Mouse (Mus musculus) midbrain, embryonic 13.5 days (tissue): Measurements from ENCODE around the gene Reps1. TPM values are rescaled to one million over a fixed set of nuclear protein-coding genes. Genes with fewer than 3 reads are reported as not detected.
"Not testable (repeated sequence)": the region's sequence is repeated elsewhere in the genome, so short reads cannot be mapped to it uniquely, and the experiment has no call there.

ENCODE experiments used
- ATAC-seq: fragments of 200-750 bp; cut with Nextera tagmentation; 2 replicates; pipeline ENCODE4 v1.8.0; 2017; ENCODE audit warnings: mild to moderate bottlenecking, moderate TSS enrichment, moderate library complexity
- H3K27ac ChIP-seq: fragments of 300-500 bp; sonication (generic); 2 replicates; pipeline ENCODE4 v1.5.1; 2015; ENCODE audit warnings: inconsistent platforms, mild to moderate bottlenecking, moderate library complexity
- H3K27me3 ChIP-seq: fragments of 300-500 bp; sonication (generic); 2 replicates; pipeline ENCODE4 v1.6.1; 2015; ENCODE audit warnings: mild to moderate bottlenecking, inconsistent platforms
- H3K36me3 ChIP-seq: fragments of 300-500 bp; sonication (generic); 2 replicates; pipeline ENCODE4 v1.6.1; 2015; ENCODE audit warnings: mild to moderate bottlenecking, inconsistent platforms
- H3K4me1 ChIP-seq: fragments of 300-500 bp; sonication (generic); replicated peaks from 2 replicates; pipeline ENCODE4 v1.6.1; 2015; ENCODE audit warnings: inconsistent platforms
- H3K4me2 ChIP-seq: fragments of 300-500 bp; sonication (generic); replicated peaks from 2 replicates; pipeline ENCODE4 v1.6.1; 2015; ENCODE audit warnings: moderate library complexity, mild to moderate bottlenecking, inconsistent platforms
- H3K4me3 ChIP-seq: fragments of 300-500 bp; sonication (generic); replicated peaks from 2 replicates; pipeline ENCODE4 v1.5.1; 2015; ENCODE audit warnings: mild to moderate bottlenecking, inconsistent platforms
- H3K9ac ChIP-seq: fragments of 300-500 bp; sonication (generic); replicated peaks from 2 replicates; pipeline ENCODE4 v1.6.1; 2015; ENCODE audit warnings: mild to moderate bottlenecking, inconsistent platforms
- H3K9me3 ChIP-seq: fragments of 300-500 bp; sonication (generic); 2 replicates; pipeline ENCODE4 v1.6.1; 2016; ENCODE audit warnings: mild to moderate bottlenecking, inconsistent platforms
- WGBS: fragments of 180-500 bp; shearing (Covaris S2); methylation state at CpG from one replicate; pipeline ENCODE4 v1.1.7; 2015; 5-methylcytosine and 5-hydroxymethylcytosine counted together
- polyA plus RNA-seq: library from polyadenylated mRNA; unstranded; fragments of >200 nt; fragmentation: Nextera tagmentation; extraction: Ambion mirVana; gene quantifications from 2 replicates; pipeline ENCODE4 v1.2.1, GENCODE M21; 2015

The Reps1 gene
- polyA plus RNA-seq, 1 experiment from 2014 or later, result 17.8 TPM

DNA sequence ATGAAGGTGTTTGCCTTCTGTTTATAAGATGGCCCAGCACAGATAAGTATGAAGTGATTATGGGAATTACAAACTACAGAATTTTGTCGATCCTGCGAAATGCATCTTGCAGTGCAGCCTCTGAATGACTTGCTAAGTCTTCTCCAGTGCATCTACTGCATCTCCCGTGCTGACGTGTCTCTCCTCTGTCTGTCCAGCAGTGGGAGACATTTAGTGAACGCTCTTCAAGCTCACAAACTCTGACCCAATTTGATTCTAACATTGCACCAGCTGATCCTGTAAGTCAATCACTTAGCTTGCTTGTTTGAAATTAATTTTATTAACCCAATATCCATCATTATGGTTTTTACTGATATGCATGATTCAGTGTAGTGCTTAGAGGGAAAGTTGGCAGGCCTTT lies 51.8 kb downstream of the Reps1 start:
- H3K4me3 ChIP-seq, result no peak overlapping the region
- H3K4me2 ChIP-seq, result no peak overlapping the region
- H3K27ac ChIP-seq, result no peak overlapping the region
- ATAC-seq, result no peak
- peaks cover 27% of the 10 kb centered on the region for H3K36me3 ChIP-seq
- H3K9me3 ChIP-seq, result no peaks in the 10 kb centered on the region
- no peaks in the 10 kb centered on the region for H3K27me3 ChIP-seq
- no peak overlapping the region for H3K9ac ChIP-seq
- WGBS, result 81% methylated on average over 5 of the region's 5 CpGs
- no peaks in the 10 kb centered on the region for H3K4me1 ChIP-seq

DNA sequence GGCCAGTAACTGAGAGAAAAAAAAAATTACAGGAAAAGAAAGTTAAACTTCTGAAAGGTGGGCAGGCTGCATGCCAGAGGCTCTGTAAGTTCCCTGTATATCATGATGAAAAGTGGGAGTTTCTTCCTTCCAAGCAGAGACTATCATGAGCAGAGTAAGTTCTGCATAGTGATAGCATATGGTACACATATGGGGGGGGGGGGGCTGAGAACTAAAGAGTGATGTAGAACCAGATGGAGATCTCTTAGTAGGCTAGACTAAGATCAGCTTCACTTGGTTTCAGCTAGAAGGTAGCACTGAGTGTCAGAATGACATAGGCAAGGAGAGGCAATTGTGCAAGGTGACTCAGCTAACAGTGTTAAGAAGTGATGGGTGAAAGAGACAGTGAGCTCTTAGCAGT lies 55.3 kb downstream of the Reps1 start:
- H3K36me3 ChIP-seq, result peaks cover 25% of the 10 kb centered on the region
- no peak overlapping the region for H3K4me2 ChIP-seq
- no peaks in the 10 kb centered on the region for H3K27me3 ChIP-seq
- H3K4me1 ChIP-seq, result no peaks in the 10 kb centered on the region
- no peak overlapping the region for H3K4me3 ChIP-seq
- no peak for ATAC-seq
- H3K9ac ChIP-seq, result no peak overlapping the region
- H3K9me3 ChIP-seq, result no peaks in the 10 kb centered on the region
- H3K27ac ChIP-seq, result no peak overlapping the region

DNA sequence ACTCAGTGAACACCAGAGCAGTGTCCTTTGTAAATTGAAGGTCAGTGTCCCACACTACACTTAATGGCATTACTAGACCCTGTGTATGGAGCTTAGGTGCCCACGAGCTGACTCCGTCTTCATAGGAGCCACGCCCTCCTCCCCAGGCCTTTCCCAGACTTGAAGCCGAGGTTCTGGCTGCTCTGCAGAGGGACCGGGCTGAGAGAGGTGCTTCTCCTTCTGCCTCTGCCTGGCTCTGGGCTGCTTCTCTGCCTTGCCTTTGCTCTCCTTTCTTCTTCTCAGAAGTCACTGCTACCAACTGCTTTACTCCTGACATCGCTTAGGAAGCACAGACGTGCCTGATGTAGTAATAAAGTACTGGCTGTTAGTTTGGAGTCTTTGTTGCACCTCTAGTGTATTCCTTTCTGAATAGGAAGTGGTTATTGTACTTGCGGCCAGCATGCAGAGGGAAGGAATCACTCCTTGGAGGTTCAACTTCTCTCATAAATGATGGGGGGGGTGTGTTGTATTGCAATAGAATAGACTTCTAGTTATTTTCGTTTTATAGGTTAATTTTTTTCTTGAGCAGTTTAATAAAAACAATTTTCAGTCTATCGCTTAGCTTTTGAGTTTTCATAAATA lies 57.9 kb downstream of the Reps1 start:
- no peak overlapping the region for H3K9ac ChIP-seq
- WGBS, result 83% methylated on average over 10 of the region's 10 CpGs
- H3K36me3 ChIP-seq, result peaks cover 33% of the 10 kb centered on the region
- no peak overlapping the region for H3K4me2 ChIP-seq
- no peak overlapping the region for H3K27ac ChIP-seq
- H3K4me1 ChIP-seq, result no peaks in the 10 kb centered on the region
- no peaks in the 10 kb centered on the region for H3K27me3 ChIP-seq
- no peak overlapping the region for H3K4me3 ChIP-seq
- no peak for ATAC-seq
- no peaks in the 10 kb centered on the region for H3K9me3 ChIP-seq

DNA sequence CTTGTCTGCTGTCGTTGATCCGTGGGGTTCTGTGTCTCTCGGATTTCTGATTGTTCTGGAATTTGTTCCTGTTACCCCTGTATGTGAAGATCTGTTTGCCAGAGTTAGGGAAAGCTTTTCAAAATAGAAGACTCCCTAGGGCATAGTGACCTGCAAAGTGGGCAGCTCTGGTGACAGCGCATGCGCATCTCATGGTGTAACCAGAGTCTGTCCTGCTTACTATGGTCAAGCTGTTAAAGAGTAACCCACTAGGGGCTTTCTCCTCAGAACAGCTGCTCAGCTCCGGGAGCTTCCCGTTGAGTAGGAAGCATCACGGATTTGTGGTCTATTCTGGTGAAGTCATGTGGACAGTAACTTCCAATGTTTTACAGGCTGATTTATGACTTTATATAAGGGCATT lies 62.7 kb downstream of the Reps1 start:
- H3K27ac ChIP-seq, result no peak overlapping the region
- no peak for ATAC-seq
- no peak overlapping the region for H3K4me2 ChIP-seq
- H3K9ac ChIP-seq, result no peak overlapping the region
- H3K9me3 ChIP-seq, result no peaks in the 10 kb centered on the region
- peaks cover 71% of the 10 kb centered on the region for H3K36me3 ChIP-seq
- no peak overlapping the region for H3K4me3 ChIP-seq
- H3K27me3 ChIP-seq, result no peaks in the 10 kb centered on the region
- H3K4me1 ChIP-seq, result no peaks in the 10 kb centered on the region
- 89% methylated on average over 8 of the region's 8 CpGs for WGBS

DNA sequence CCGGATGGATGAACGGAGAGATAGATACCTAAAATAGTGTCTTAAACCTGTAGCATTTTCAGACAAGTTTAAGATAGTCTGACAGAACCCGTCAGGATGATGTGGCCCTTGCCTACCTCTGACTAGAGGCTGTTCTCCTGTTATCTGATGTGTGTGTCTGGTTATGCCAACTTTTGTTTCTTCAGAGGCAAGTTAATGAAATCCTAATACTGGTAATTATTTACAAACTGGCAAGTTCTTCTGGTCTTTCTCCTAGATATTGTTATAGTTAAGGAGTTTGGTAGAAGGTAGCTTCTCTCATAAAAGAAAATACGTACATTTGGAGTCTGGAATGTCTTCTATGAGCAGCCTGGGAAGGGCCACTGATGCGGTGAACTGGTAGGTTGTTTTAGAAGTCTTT lies 74.6 kb downstream of the Reps1 start:
- Histone ChIP-seq H3K9me3 (no peaks in the 10 kb centered on the region), H3K36me3 (peaks cover 15% of the 10 kb centered on the region), H3K4me2 (no peak overlapping the region), H3K4me1 (no peaks in the 10 kb centered on the region), H3K9ac (no peak overlapping the region), H3K4me3 (no peak overlapping the region), H3K27ac (no peak overlapping the region), H3K27me3 (no peaks in the 10 kb centered on the region)
- 92% methylated on average over 5 of the region's 5 CpGs for WGBS
- ATAC-seq, result no peak

DNA sequence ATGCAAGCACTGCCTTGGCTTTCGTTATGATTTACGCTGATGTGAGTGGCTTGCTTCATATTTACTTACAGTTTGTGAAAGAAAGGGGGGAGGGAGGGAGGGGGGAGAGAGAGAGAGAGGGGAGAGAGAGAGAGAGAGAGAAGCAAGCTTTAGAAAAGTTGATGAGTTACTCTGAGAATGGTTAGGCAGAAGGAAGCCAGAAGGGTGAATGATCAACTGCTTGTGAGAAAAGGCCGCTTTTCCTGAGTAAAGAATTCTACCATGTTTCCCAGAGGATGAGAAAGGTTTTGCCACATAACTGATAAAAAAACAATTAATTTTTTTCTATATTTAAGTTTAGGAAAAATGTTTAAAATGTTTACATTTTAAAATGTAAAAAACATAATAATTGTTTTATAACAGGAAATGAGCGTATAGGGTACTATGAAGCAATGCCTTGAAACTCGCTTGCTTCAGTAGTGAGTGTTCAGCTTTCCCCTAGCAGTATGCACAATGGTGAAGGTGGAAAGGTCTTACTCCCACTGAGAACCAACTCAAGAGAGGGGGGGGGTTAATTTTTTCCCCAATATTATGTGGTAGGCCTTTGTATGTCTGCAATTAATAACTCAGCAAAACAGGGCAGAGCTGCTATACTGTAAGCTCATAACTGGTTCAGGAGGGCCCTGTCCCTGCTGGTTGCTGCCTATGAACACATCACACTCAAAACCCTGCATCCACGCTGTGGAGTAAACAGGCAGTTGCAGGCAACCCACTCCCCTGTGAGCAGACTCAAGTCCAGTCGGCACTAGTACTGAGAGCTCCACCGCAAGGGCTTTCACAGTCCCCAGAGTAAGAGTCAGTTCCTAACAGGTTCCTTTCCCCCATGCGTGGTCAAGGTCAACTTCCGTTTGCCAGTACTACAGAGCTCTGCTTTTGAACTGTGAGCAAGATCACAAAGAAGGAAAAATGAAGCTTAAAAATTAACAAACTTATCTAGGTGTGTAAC lies 76.3 kb downstream of the Reps1 start:
- no peaks in the 10 kb centered on the region for H3K27me3 ChIP-seq
- peaks cover 6% of the 10 kb centered on the region for H3K36me3 ChIP-seq
- no peak for ATAC-seq
- H3K9ac ChIP-seq, result no peak overlapping the region
- H3K4me3 ChIP-seq, result no peak overlapping the region
- 91% methylated on average over 10 of the region's 10 CpGs for whole genome bisulfite sequencing
- no peak overlapping the region for H3K27ac ChIP-seq
- H3K9me3 ChIP-seq, result no peaks in the 10 kb centered on the region
- H3K4me2 ChIP-seq, result no peak overlapping the region
- H3K4me1 ChIP-seq, result no peaks in the 10 kb centered on the region

DNA sequence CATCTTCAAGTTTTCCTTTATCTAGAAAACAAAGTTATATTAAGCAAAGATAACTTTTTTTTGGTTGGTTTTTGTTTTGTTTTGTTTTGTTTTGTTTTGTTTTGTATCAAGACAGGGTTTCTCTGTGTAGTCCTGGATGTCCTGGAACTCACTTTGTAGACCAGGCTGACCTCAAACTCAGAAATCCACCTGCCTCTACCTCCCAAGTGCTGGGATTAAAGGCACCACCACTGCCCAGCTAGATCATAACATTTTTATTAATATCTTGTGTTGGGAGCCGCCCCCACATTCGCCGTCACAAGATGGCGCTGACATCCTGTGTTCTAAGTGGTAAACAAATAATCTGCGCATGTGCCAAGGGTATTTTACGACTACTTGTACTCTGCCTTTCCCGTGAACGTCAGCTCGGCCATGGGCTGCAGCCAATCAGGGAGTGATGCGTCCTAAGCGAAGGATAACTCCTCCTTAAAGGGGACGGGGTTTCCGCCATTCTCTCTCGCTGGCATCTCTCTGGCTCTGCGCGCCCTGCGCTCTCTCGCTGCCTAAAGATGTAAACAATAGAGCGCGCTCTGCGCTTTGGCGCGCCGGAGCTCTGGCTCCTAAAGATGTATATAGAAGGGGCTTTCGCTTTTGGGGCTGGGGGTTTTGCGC lies 83.3 kb downstream of the Reps1 start:
- H3K27ac ChIP-seq, H3K27me3 ChIP-seq, H3K9me3 ChIP-seq, H3K4me1 ChIP-seq, H3K36me3 ChIP-seq, H3K9ac ChIP-seq: not testable (repeated sequence)
- peak overlapping the region; percentile 39; the same call in 1 of the 2 replicates for H3K4me2 ChIP-seq
- ATAC-seq, result peak; percentile 72
- H3K4me3 ChIP-seq, result peak overlapping the region; percentile 30
- 61% methylated on average over 18 of the region's 26 CpGs for WGBS

DNA sequence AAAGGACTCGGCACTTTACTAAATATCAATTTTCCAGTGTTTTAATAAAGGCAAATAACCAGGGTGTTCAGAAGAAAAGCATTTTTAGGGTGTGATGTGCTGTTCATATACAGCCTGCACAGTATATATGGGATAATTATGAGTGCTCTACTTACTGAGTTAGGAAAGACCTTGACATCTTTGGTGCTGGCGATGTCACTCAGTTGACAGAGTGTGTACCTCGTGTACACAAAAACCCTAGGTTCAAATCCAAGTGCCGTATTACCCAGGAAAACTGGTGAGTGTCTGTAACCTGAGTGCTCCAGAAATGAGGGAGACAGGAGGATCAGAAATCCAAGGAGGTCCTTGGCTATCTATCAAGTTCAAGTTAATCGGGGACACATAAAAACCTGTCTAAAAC lies 84.0 kb downstream of the Reps1 start:
- peak; percentile 44; the same call in 1 of the 2 replicates for ATAC-seq
- H3K36me3 ChIP-seq, result no peaks in the 10 kb centered on the region
- 85% methylated on average over 5 of the region's 5 CpGs for WGBS
- H3K9ac ChIP-seq, result no peak overlapping the region
- no peaks in the 10 kb centered on the region for H3K4me1 ChIP-seq
- no peak overlapping the region for H3K27ac ChIP-seq
- peak overlapping the region; percentile 30 for H3K4me3 ChIP-seq
- H3K9me3 ChIP-seq, result no peaks in the 10 kb centered on the region
- no peaks in the 10 kb centered on the region for H3K27me3 ChIP-seq
- H3K4me2 ChIP-seq, result peak overlapping the region; percentile 39

DNA sequence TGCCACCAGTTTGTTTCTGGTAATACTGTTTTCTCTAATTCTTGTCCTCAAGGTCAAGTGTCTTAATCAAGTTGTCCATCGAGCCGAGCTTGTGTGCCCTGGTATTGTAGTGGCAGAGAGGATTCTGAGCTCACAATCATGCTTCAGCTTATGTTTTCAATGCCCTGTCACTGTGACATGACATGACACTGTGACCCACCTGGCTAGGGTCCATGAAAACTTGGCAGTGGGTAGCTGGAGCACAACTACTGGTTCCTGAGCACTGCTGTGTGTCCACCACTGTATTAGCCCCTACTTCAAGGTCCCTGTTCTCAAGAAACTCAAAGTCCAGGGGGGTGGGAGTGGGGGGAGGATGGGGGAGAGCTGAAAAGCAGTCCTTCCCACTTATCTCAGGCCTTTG lies 85.7 kb downstream of the Reps1 start:
- whole genome bisulfite sequencing, result 77% methylated on average over 2 of the region's 2 CpGs
- H3K27me3 ChIP-seq, result no peaks in the 10 kb centered on the region
- ATAC-seq, result no peak

DNA sequence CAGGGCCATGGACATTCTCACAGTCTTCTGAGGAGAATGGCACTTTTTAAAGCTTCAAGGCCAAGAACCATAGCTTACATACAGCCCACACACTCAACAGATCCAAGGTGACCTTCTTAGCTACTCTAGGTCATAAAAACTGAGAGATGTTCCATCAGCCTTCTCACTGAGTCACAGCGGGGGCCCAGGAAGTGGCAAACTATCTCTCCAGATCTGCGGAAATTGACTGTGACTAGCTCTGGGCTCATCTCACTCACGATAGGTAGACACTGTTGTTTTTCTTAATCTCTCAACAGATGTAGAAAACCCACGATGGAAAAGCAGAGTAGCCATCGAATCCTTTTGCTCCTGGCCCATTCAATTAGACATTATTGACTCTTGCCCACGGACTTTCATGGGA lies 86.6 kb downstream of the Reps1 start:
- no peaks in the 10 kb centered on the region for H3K9me3 ChIP-seq
- H3K9ac ChIP-seq, result no peak overlapping the region
- H3K36me3 ChIP-seq, result no peaks in the 10 kb centered on the region
- H3K27me3 ChIP-seq, result no peaks in the 10 kb centered on the region
- 92% methylated on average over 6 of the region's 6 CpGs for WGBS
- no peak overlapping the region for H3K4me2 ChIP-seq
- no peak overlapping the region for H3K27ac ChIP-seq
- no peak for ATAC-seq
- no peak overlapping the region for H3K4me3 ChIP-seq
- H3K4me1 ChIP-seq, result no peaks in the 10 kb centered on the region

More for the DNA sequence above, 85.7 kb downstream of the Reps1 start:
- H3K4me1 ChIP-seq, result no peaks in the 10 kb centered on the region
- no peaks in the 10 kb centered on the region for H3K9me3 ChIP-seq
- H3K27ac ChIP-seq, result no peak overlapping the region
- no peak overlapping the region for H3K4me3 ChIP-seq
- H3K36me3 ChIP-seq, result no peaks in the 10 kb centered on the region
- H3K9ac ChIP-seq, result no peak overlapping the region
- H3K4me2 ChIP-seq, result no peak overlapping the region

DNA sequence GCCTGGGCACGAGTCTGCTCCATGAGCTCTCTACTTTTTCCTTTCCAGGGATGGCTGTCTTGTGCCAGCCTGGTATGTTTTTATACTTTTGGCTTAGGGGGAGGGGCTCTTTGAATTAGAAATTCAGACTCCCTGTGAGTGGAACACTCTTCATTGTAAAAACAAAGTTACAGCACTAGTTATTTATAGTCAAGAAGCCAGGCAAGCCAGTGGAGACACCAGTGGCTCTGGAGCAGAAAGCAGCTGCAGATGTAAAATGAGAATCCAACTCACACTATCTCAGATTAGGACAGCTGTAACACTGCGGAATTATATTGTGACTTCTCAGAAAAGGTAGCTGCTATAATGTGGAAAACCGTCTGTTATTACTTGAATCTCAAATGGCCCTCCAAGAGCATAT lies 91.6 kb downstream of the Reps1 start:
- Histone ChIP-seq H3K4me3 (no peak overlapping the region), H3K4me2 (no peak overlapping the region), H3K9me3 (no peaks in the 10 kb centered on the region), H3K9ac (no peak overlapping the region), H3K4me1 (no peaks in the 10 kb centered on the region), H3K27me3 (no peaks in the 10 kb centered on the region), H3K36me3 (no peaks in the 10 kb centered on the region), H3K27ac (no peak overlapping the region)
- 85% methylated on average over 3 of the region's 3 CpGs for WGBS
- ATAC-seq, result no peak

DNA sequence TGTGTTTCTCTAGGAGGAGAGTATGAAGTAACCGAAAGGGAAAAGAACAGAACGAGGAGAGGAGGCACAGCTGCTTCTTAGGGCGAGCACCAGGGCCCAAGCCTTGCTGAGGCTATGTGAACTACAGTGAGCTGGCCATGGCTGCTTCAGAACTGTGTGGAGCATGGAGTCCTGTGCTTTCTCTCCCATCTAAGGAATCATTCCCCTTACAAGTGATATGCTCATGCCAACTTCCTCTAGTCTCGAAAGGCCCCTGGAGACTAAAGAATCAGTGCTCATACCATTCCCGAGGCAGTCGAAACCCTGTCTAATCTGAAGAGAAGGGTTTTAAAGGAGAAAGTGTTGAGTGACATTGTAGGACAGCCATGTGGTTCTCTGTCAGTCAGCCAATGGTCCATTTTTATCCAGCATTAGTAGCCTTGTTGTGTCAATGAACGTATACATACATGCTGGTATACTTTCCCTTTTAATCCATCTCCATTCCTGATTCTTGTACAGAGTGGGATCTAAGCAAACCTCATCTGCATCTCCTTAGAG lies 106.8 kb downstream of the Reps1 start:
- no peak overlapping the region for H3K4me2 ChIP-seq
- no peak overlapping the region for H3K27ac ChIP-seq
- H3K9ac ChIP-seq, result no peak overlapping the region
- H3K4me1 ChIP-seq, result no peaks in the 10 kb centered on the region
- H3K4me3 ChIP-seq, result no peak overlapping the region
- no peaks in the 10 kb centered on the region for H3K27me3 ChIP-seq
- H3K9me3 ChIP-seq, result no peaks in the 10 kb centered on the region; the same call in 1 of the 2 replicates
- no peaks in the 10 kb centered on the region for H3K36me3 ChIP-seq
- 89% methylated on average over 7 of the region's 7 CpGs for WGBS
- ATAC-seq, result no peak
